Mouse (Mus musculus): ENCODE results near the gene Tspan14. TPM values are rescaled to one million over a fixed set of nuclear protein-coding genes. Genes with fewer than 3 reads are reported as not detected.
A peak's percentile ranks its signal among the peaks of the same experiment; 100 is the strongest.

Tspan14 gene
- polyA plus RNA-seq (2012; rRNA removed), result 86.4 and 87.4 TPM in 2 replicates

GRCm38 (mm10) chr14:40966392-40966861, at the start of gene Tspan14:
Tspan14 (minus strand) TSS chr14:40966807.
- WGBS, result under 1% methylated on average over 52 of the region's 54 CpGs
- DNase-seq, result peak; percentile 73
- no peaks in the 10 kb centered on the region for H3K27me3 ChIP-seq (ENCODE audit: control insufficient read depth, insufficient read depth, low read length)
- TF ChIP-seq POLR2A (IDR thresholded peaks at IDR 0.05; ENCODE audit: control insufficient read depth, extremely low read depth, insufficient read depth, low read length, poor library complexity) (peak; percentile 51), CTCF (IDR thresholded peaks at IDR 0.05; ENCODE audit: borderline replicate concordance, control insufficient read depth, extremely low read depth, insufficient read depth, low read length, poor library complexity) (no peak)
- H3K4me1 ChIP-seq (replicated peaks; ENCODE audit: control insufficient read depth, insufficient read depth, low read length), result peaks cover 35% of the 10 kb centered on the region
- H3K4me3 ChIP-seq (ENCODE audit: control insufficient read depth, insufficient read depth, low read length), result peak within 1 kb of the TSS; percentile 98
- no peaks in the 10 kb centered on the region for H3K36me3 ChIP-seq (ENCODE audit: control insufficient read depth, insufficient read depth, low read length)
- peak within 1 kb of the TSS; percentile 36 for H3K27ac ChIP-seq (ENCODE audit: control insufficient read depth, insufficient read depth, low read length)

- WGBS, result 70% methylated on average over 5 of the region's 5 CpGs
- TF ChIP-seq POLR2A (IDR thresholded peaks at IDR 0.05; ENCODE audit: control insufficient read depth, extremely low read depth, insufficient read depth, low read length, poor library complexity) (no peak), CTCF (IDR thresholded peaks at IDR 0.05; ENCODE audit: borderline replicate concordance, control insufficient read depth, extremely low read depth, insufficient read depth, low read length, poor library complexity) (no peak)
- H3K36me3 ChIP-seq (ENCODE audit: control insufficient read depth, insufficient read depth, low read length), result no peaks in the 10 kb centered on the region
- peaks cover 10% of the 10 kb centered on the region for H3K4me1 ChIP-seq (replicated peaks; ENCODE audit: control insufficient read depth, insufficient read depth, low read length)
- H3K27ac ChIP-seq (ENCODE audit: control insufficient read depth, insufficient read depth, low read length), result no peak overlapping the region
- no peaks in the 10 kb centered on the region for H3K27me3 ChIP-seq (ENCODE audit: control insufficient read depth, insufficient read depth, low read length)
- DNase-seq, result no peak
- no peak overlapping the region for H3K4me3 ChIP-seq (ENCODE audit: control insufficient read depth, insufficient read depth, low read length)
These were observed 48.2 kb upstream of the Tspan14 start for GRCm38 (mm10) chr14:41014701-41015240.

GRCm38 (mm10) chr14:41013630-41014613, 47.3 kb upstream of the Tspan14 start, which contains the start of gene Fam213a:
Fam213a (minus strand) TSS chr14:41013788.
- peak within 1 kb of the TSS; percentile 56 for H3K4me3 ChIP-seq (ENCODE audit: control insufficient read depth, insufficient read depth, low read length)
- DNase-seq, result peak; percentile 88
- 8% methylated on average over 32 of the region's 32 CpGs for WGBS
- no peak within 1 kb of the TSS for H3K27ac ChIP-seq (ENCODE audit: control insufficient read depth, insufficient read depth, low read length)
- H3K36me3 ChIP-seq (ENCODE audit: control insufficient read depth, insufficient read depth, low read length), result no peaks in the 10 kb centered on the region
- peaks cover 10% of the 10 kb centered on the region for H3K4me1 ChIP-seq (replicated peaks; ENCODE audit: control insufficient read depth, insufficient read depth, low read length)
- H3K27me3 ChIP-seq (ENCODE audit: control insufficient read depth, insufficient read depth, low read length), result no peaks in the 10 kb centered on the region
- TF ChIP-seq CTCF (IDR thresholded peaks at IDR 0.05; ENCODE audit: borderline replicate concordance, control insufficient read depth, extremely low read depth, insufficient read depth, low read length, poor library complexity) (0 out of 2 replicates have a peak, but pooled peaks have one; percentile 48), POLR2A (IDR thresholded peaks at IDR 0.05; ENCODE audit: control insufficient read depth, extremely low read depth, insufficient read depth, low read length, poor library complexity) (0 out of 2 replicates have a peak, but pooled peaks have one; percentile 36)

GRCm38 (mm10) chr14:41013143-41013542, 46.5 kb upstream of the Tspan14 start:
- no peaks in the 10 kb centered on the region for H3K27me3 ChIP-seq (ENCODE audit: control insufficient read depth, insufficient read depth, low read length)
- H3K4me1 ChIP-seq (replicated peaks; ENCODE audit: control insufficient read depth, insufficient read depth, low read length), result peaks cover 10% of the 10 kb centered on the region
- no peak overlapping the region for H3K27ac ChIP-seq (ENCODE audit: control insufficient read depth, insufficient read depth, low read length)
- no peaks in the 10 kb centered on the region for H3K36me3 ChIP-seq (ENCODE audit: control insufficient read depth, insufficient read depth, low read length)
- H3K4me3 ChIP-seq (ENCODE audit: control insufficient read depth, insufficient read depth, low read length), result peak overlapping the region; percentile 56
- WGBS, result 16% methylated on average over 9 of the region's 9 CpGs
- TF ChIP-seq POLR2A (IDR thresholded peaks at IDR 0.05; ENCODE audit: control insufficient read depth, extremely low read depth, insufficient read depth, low read length, poor library complexity) (no peak), CTCF (IDR thresholded peaks at IDR 0.05; ENCODE audit: borderline replicate concordance, control insufficient read depth, extremely low read depth, insufficient read depth, low read length, poor library complexity) (no peak)
- DNase-seq, result no peak

- H3K27ac ChIP-seq (ENCODE audit: control insufficient read depth, insufficient read depth, low read length), result no peak overlapping the region
- peaks cover 10% of the 10 kb centered on the region for H3K4me1 ChIP-seq (replicated peaks; ENCODE audit: control insufficient read depth, insufficient read depth, low read length)
- 95% methylated on average over 3 of the region's 3 CpGs for WGBS
- H3K36me3 ChIP-seq (ENCODE audit: control insufficient read depth, insufficient read depth, low read length), result no peaks in the 10 kb centered on the region
- no peak for DNase-seq
- no peak for TF ChIP-seq CTCF (IDR thresholded peaks at IDR 0.05; ENCODE audit: borderline replicate concordance, control insufficient read depth, extremely low read depth, insufficient read depth, low read length, poor library complexity)
- no peak for TF ChIP-seq POLR2A (IDR thresholded peaks at IDR 0.05; ENCODE audit: control insufficient read depth, extremely low read depth, insufficient read depth, low read length, poor library complexity)
- no peaks in the 10 kb centered on the region for H3K27me3 ChIP-seq (ENCODE audit: control insufficient read depth, insufficient read depth, low read length)
- H3K4me3 ChIP-seq (ENCODE audit: control insufficient read depth, insufficient read depth, low read length), result no peak overlapping the region
These were observed 45.3 kb upstream of the Tspan14 start for GRCm38 (mm10) chr14:41011916-41012315.

- H3K27me3 ChIP-seq (ENCODE audit: control insufficient read depth, insufficient read depth, low read length), result no peaks in the 10 kb centered on the region
- no peaks in the 10 kb centered on the region for H3K36me3 ChIP-seq (ENCODE audit: control insufficient read depth, insufficient read depth, low read length)
- TF ChIP-seq POLR2A (IDR thresholded peaks at IDR 0.05; ENCODE audit: control insufficient read depth, extremely low read depth, insufficient read depth, low read length, poor library complexity) (no peak), CTCF (IDR thresholded peaks at IDR 0.05; ENCODE audit: borderline replicate concordance, control insufficient read depth, extremely low read depth, insufficient read depth, low read length, poor library complexity) (no peak)
- H3K27ac ChIP-seq (ENCODE audit: control insufficient read depth, insufficient read depth, low read length), result no peak overlapping the region
- no peak overlapping the region for H3K4me3 ChIP-seq (ENCODE audit: control insufficient read depth, insufficient read depth, low read length)
- WGBS, result 88% methylated on average over 2 of the region's 2 CpGs
- DNase-seq, result no peak
- H3K4me1 ChIP-seq (replicated peaks; ENCODE audit: control insufficient read depth, insufficient read depth, low read length), result peaks cover 3% of the 10 kb centered on the region
These were observed 41.5 kb upstream of the Tspan14 start for GRCm38 (mm10) chr14:41008138-41008537.
